Mouse (Mus musculus) C2C12 (cell line): ENCODE results near the gene Jak3. TPM values are rescaled to one million over a fixed set of nuclear protein-coding genes. Genes with fewer than 3 reads are reported as not detected.
"Not testable (repeated sequence)": the region's sequence is repeated elsewhere in the genome, so short reads cannot be mapped to it uniquely, and the experiment has no call there.

Experiments
- H3K27me3 ChIP-seq: one replicate; pipeline ENCODE4 v1.6.1; 2011; ENCODE audit not compliant: control insufficient read depth, insufficient read depth, insufficient read length
- H3K36me3 ChIP-seq: one replicate; pipeline ENCODE4 v1.6.1; 2011; ENCODE audit not compliant: control insufficient read depth, insufficient read depth
- H3K4me3 ChIP-seq: one replicate; pipeline ENCODE4 v1.5.1; 2011; ENCODE audit warnings: mild to moderate bottlenecking, control low read depth; ENCODE audit not compliant: poor library complexity, insufficient read depth, severe bottlenecking
- H3K79me2 ChIP-seq: one replicate; pipeline ENCODE4 v1.6.1; 2011; ENCODE audit not compliant: control insufficient read depth, insufficient read depth
- H3K79me3 ChIP-seq: one replicate; pipeline ENCODE4 v1.6.1; 2011; ENCODE audit warnings: low read depth, control low read depth
- H3ac ChIP-seq: one replicate; pipeline ENCODE3; 2011; ENCODE audit warnings: low read depth; ENCODE audit not compliant: control insufficient read depth, insufficient read length
- CEBPB ChIP-seq: IDR thresholded peaks from one replicate; pipeline ENCODE4 v1.6.1; 2011; ENCODE audit warnings: low read depth, mild to moderate bottlenecking, control low read depth, moderate library complexity
- CTCF ChIP-seq: IDR thresholded peaks from one replicate; pipeline ENCODE4 v1.5.1; 2011; ENCODE audit not compliant: control insufficient read depth, insufficient read depth, insufficient read length
- FOSL1 ChIP-seq: IDR thresholded peaks from one replicate; pipeline ENCODE4 v1.8.0; 2011; ENCODE audit warnings: mild to moderate bottlenecking, low read length; ENCODE audit not compliant: poor library complexity, insufficient read depth, severe bottlenecking
- MAX ChIP-seq: IDR thresholded peaks from one replicate; pipeline ENCODE4 v1.6.1; 2011; ENCODE audit warnings: mild to moderate bottlenecking, control low read depth
- MYOD1 ChIP-seq: IDR thresholded peaks from one replicate; pipeline ENCODE4 v1.6.1; 2011; ENCODE audit warnings: low read depth; ENCODE audit not compliant: control insufficient read depth, insufficient read length
- MYOG ChIP-seq: IDR thresholded peaks from one replicate; pipeline ENCODE4 v1.6.1; 2011; ENCODE audit not compliant: control insufficient read depth, insufficient read length; ENCODE audit errors: extremely low read depth
- USF1 ChIP-seq: IDR thresholded peaks from one replicate; pipeline ENCODE4 v1.6.1; 2011; ENCODE audit warnings: low read depth, mild to moderate bottlenecking, control low read depth, moderate library complexity
- microRNA-seq: library from miRNA; unstranded; fragments of <30 nt; microRNA quantifications from one replicate; pipeline ENCODE4, GENCODE M21; 2019; ENCODE audit warnings: borderline microRNAs expressed
- polyA plus RNA-seq: library from polyadenylated mRNA; unstranded; fragments of >200 nt; fragmentation: generic; extraction: Trizol; gene quantifications from one replicate; pipeline ENCODE4 v1.2.1, GENCODE M21; 2012; ENCODE audit warnings: missing spikeins

Gene Jak3
- polyA plus RNA-seq, 1 experiment = 1.2 TPM

DNA sequence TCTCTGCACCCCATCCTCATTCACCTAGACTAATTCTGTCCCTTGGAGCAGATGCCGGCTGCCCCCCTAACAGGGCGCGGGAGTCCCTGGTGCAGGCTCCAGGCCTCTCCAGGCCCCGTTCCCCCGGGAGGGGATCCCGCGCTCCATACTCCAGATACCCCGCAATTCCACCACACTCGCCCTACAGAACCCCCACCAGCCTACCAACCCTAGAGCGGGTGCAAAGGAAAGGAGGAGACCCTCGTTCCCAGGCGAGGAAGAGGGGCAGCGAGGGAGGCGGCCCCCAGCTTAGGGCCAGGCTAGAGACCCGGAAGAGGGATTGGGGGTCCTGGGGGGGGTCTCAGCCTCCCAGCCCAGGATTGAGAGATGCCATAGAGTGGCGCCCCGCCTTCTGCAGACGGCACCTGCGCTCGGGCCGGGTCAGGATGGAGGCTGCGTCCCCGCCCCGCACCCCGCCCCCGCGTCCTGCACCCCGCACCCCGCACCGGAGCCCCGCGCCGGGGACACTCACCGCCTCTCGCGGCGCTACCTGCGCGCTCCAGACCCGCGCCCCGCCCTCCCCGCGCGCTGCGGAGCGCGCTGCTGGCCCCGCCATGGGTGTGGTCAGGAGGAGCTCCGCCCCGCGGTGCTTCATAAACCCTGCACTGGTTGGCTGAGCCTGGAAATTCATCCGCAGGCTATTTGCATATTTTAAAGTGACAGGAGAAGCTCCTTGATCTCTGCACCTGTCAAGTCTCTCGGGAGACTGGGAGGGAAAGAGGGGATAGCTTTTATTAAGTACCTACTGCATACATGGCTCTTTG lies 49.2 kb downstream of the Jak3 start, which contains the start of gene Fcho1:
Gene Fcho1, minus strand, starts transcription at position 595 of the 803 bp plus-strand sequence.
- Histone ChIP-seq H3ac (no peak within 1 kb of the TSS), H3K79me2 (no peaks in the 10 kb centered on the region), H3K27me3 (peaks cover 48% of the 10 kb centered on the region), H3K79me3 (no peaks in the 10 kb centered on the region), H3K36me3 (no peaks in the 10 kb centered on the region), H3K4me3 (no peak within 1 kb of the TSS)
- TF ChIP-seq MAX (no peak), FOSL1 (no peak), CEBPB (no peak), USF1 (no peak), MYOD1 (no peak), CTCF (no peak), MYOG (no peak)

DNA sequence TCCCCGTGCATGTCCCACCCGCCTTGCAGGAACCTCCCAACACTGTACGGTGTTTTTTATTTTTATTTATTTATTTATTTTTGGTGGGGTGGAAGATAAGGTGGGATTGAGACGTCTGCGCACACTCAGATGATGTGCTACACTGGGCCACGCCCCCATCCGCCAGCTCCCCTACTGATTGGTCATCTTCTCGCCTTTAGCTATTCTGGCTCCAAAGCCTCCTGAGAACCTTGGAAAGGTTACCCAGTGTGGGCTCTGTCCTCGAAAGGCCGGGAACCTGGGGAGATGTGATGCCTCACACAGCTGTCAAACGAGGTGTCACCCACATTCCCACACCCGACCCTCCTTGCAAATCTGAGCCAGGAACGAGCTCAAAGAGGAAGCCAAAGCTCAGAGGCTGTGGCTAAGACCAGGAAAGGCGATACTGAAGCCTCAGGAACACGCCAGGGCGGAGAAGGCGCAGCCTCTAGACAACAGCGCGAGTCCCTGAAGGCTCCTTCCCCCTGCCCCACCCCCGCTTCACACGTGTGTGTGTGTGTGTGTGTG lies 52.2 kb downstream of the Jak3 start:
- no peak for TF ChIP-seq MAX
- TF ChIP-seq FOSL1 = no peak
- no peak for TF ChIP-seq MYOG
- TF ChIP-seq CEBPB = no peak
- no peak for TF ChIP-seq CTCF
- TF ChIP-seq USF1 = no peak
- TF ChIP-seq MYOD1 = no peak
- Histone ChIP-seq H3K36me3 (no peaks in the 10 kb centered on the region), H3ac (no peak overlapping the region), H3K79me3 (no peaks in the 10 kb centered on the region), H3K27me3 (peaks cover 26% of the 10 kb centered on the region), H3K4me3 (no peak overlapping the region), H3K79me2 (no peaks in the 10 kb centered on the region)

GRCm38 (mm10) chr8:71728826-71729620 lies 52.9 kb downstream of the Jak3 start:
- no peak overlapping the region for H3ac ChIP-seq
- H3K36me3 ChIP-seq = no peaks in the 10 kb centered on the region
- H3K27me3 ChIP-seq = peaks cover 25% of the 10 kb centered on the region
- H3K79me3 ChIP-seq = no peaks in the 10 kb centered on the region
- no peak overlapping the region for H3K4me3 ChIP-seq
- no peaks in the 10 kb centered on the region for H3K79me2 ChIP-seq
- TF ChIP-seq FOSL1 = no peak
- no peak for TF ChIP-seq MAX
- TF ChIP-seq MYOD1 = no peak
- TF ChIP-seq USF1 = no peak
- TF ChIP-seq CEBPB = no peak
- TF ChIP-seq MYOG = no peak
- no peak for TF ChIP-seq CTCF

DNA sequence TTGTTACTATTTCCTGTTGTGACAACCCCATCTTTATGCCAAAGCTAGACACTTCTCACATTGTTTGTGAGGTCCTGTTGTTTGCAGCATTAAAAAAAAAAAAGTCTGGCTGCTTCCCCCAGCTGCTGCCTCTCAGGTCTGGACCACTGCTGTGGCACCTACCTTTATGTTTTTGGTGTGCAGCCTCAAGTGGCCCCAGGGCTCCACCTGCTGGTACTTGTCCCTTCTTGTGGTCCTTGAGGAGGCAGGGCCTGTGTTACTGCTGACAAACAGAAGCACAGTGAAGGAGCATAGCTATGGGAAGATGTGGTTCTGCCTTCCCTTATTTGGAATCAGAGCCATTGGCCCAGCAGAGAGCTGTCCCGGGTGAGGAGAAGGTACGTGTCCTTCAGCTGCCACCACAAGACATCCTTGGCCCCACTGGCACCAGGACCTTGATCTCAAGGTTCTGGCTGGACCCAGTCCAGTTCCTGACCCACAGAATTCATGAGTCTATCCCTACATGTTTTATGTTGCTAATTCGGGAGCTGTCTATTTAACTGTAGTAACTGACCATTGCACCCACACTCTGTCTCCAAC lies 55.6 kb downstream of the Jak3 start:
- H3K36me3 ChIP-seq = no peaks in the 10 kb centered on the region
- no peaks in the 10 kb centered on the region for H3K79me2 ChIP-seq
- peaks cover 2% of the 10 kb centered on the region for H3K79me3 ChIP-seq
- TF ChIP-seq MAX (no peak), FOSL1 (no peak), CTCF (no peak), MYOG (no peak), MYOD1 (no peak), USF1 (no peak), CEBPB (no peak)
- H3K27me3 ChIP-seq = peaks cover 8% of the 10 kb centered on the region
- no peak overlapping the region for H3ac ChIP-seq
- H3K4me3 ChIP-seq = no peak overlapping the region

GRCm38 (mm10) chr8:71738316-71738715 lies 62.2 kb downstream of the Jak3 start:
- H3K27me3 ChIP-seq, H3K4me3 ChIP-seq, H3ac ChIP-seq, H3K36me3 ChIP-seq, H3K79me2 ChIP-seq, H3K79me3 ChIP-seq: not testable (repeated sequence)

Small RNAs within 50 kb of the gene (microRNA-seq; reads per million reads assigned to microRNA genes)
- not detected for gene Mir6769b

Other genes starting within 250 kb of the Jak3 start
- 73.6 TPM for gene Abhd8, start 212.6 kb upstream of the Jak3 start, polyA plus RNA-seq
- 121 TPM for gene Mrpl34, start 211.3 kb upstream of the Jak3 start, polyA plus RNA-seq
- gene Dda1, start 207.1 kb upstream of the Jak3 start, polyA plus RNA-seq = 104 TPM
- gene Ano8, start 190.3 kb upstream of the Jak3 start, polyA plus RNA-seq = 22.1 TPM
- gene Gtpbp3, start 188.2 kb upstream of the Jak3 start, polyA plus RNA-seq = 21.4 TPM
- gene Plvap, start 164.5 kb upstream of the Jak3 start, polyA plus RNA-seq = 0.07 TPM
- gene Ccdc194, start 150.6 kb upstream of the Jak3 start, polyA plus RNA-seq = 0.01 TPM
- gene Bst2, start 138.8 kb upstream of the Jak3 start, polyA plus RNA-seq = 12.1 TPM
- 70.7 TPM for gene Mvb12a, start 133.4 kb upstream of the Jak3 start, polyA plus RNA-seq
- gene Tmem221, start 117.4 kb upstream of the Jak3 start, polyA plus RNA-seq = 0.18 TPM
- gene Nxnl1, start 109.7 kb upstream of the Jak3 start, polyA plus RNA-seq = 0.02 TPM
- 57.5 TPM for gene Slc27a1, start 107.4 kb upstream of the Jak3 start, polyA plus RNA-seq
- gene Pgls, start 84.1 kb upstream of the Jak3 start, polyA plus RNA-seq = 231 TPM
- 2.4 TPM for gene Fam129c, start 78.6 kb upstream of the Jak3 start, polyA plus RNA-seq
- gene Colgalt1, start 65.3 kb upstream of the Jak3 start, polyA plus RNA-seq = 72.3 TPM
- 1.5 TPM for gene Unc13a, start 4.5 kb upstream of the Jak3 start, polyA plus RNA-seq
- 0.14 TPM for gene Insl3, start 12.9 kb downstream of the Jak3 start, polyA plus RNA-seq
- gene B3gnt3, start 25.5 kb downstream of the Jak3 start, polyA plus RNA-seq = 0.02 TPM
- not detected for gene Fcho1, start 49.4 kb downstream of the Jak3 start, polyA plus RNA-seq
- 0.33 TPM for gene Zfp709, start 205.7 kb downstream of the Jak3 start, polyA plus RNA-seq
- 0.48 TPM for gene Zfp882, start 232.3 kb downstream of the Jak3 start, polyA plus RNA-seq
- gene Zfp617, start 232.3 kb downstream of the Jak3 start, polyA plus RNA-seq = 3.6 TPM